8 mouse cellular contexts compared by ENCODE assay signal in genomic region chr16:8670041-8671035, GRCm38 (mm10). TPM values are rescaled to one million over a fixed set of nuclear protein-coding genes. Genes with fewer than 3 reads are reported as not detected.
DNase-seq lines count a peak whose midpoint lies in the region; ATAC-seq lines count a peak whose summit lies in the region.

No protein-coding gene starts in this region.

- H3K4me3 ChIP-seq in kidney, embryonic 14.5 days (ENCODE audit: low read length): peak overlapping the region; percentile 63
- peak overlapping the region; percentile 84 for H3K4me3 ChIP-seq in hindbrain, embryonic 12.5 days
- peak overlapping the region; percentile 71 for H3K4me3 ChIP-seq in midbrain, embryonic 12.5 days

- 16% methylated on average over 14 of the region's 15 CpGs for WGBS in kidney, embryonic 14.5 days
- WGBS in hindbrain, embryonic 12.5 days: 8% methylated on average over 10 of the region's 15 CpGs
- WGBS in midbrain, embryonic 12.5 days: 5% methylated on average over 10 of the region's 15 CpGs

- peaks cover 29% of the 10 kb centered on the region for H3K4me1 ChIP-seq in kidney, embryonic 14.5 days (ENCODE audit: control insufficient read depth, insufficient read depth, low read length)
- peaks cover 50% of the 10 kb centered on the region for H3K4me1 ChIP-seq in hindbrain, embryonic 12.5 days
- peaks cover 58% of the 10 kb centered on the region for H3K4me1 ChIP-seq in midbrain, embryonic 12.5 days

- no peak for DNase-seq in kidney, postnatal 10 days
- DNase-seq in brain, adult 2 months (ENCODE audit: low read depth, low spot score): peak; percentile 84
- no peak for DNase-seq in urinary bladder, adult 2 months (ENCODE audit: low spot score)
- DNase-seq in left cerebral cortex, adult 11 months (ENCODE audit: low spot score): no peak

- no peaks in the 10 kb centered on the region for H3K27me3 ChIP-seq in kidney, embryonic 14.5 days (ENCODE audit: control insufficient read depth, insufficient read depth, low read length)
- peaks cover 13% of the 10 kb centered on the region for H3K27me3 ChIP-seq in hindbrain, embryonic 12.5 days
- H3K27me3 ChIP-seq in midbrain, embryonic 12.5 days: peaks cover 19% of the 10 kb centered on the region

- H3K36me3 ChIP-seq in kidney, embryonic 14.5 days (ENCODE audit: control insufficient read depth, insufficient read depth, low read length): no peaks in the 10 kb centered on the region; the same call in 1 of the 2 replicates
- H3K36me3 ChIP-seq in hindbrain, embryonic 12.5 days: 0 out of 2 replicates have a peak, but pooled peaks cover 6% of the 10 kb centered on the region
- peaks cover 16% of the 10 kb centered on the region; the same call in 1 of the 2 replicates for H3K36me3 ChIP-seq in midbrain, embryonic 12.5 days

- 0 out of 2 replicates have a peak overlapping the region, but pooled peaks have one; percentile 73 for H3K27ac ChIP-seq in kidney, embryonic 14.5 days (ENCODE audit: low read depth, low read length)
- H3K27ac ChIP-seq in hindbrain, embryonic 12.5 days: peak overlapping the region; percentile 78
- peak overlapping the region; percentile 83 for H3K27ac ChIP-seq in midbrain, embryonic 12.5 days (replicated peaks)

- H3K9me3 ChIP-seq in kidney, embryonic 14.5 days (ENCODE audit: control insufficient read depth, low read length): no peaks in the 10 kb centered on the region
- H3K9me3 ChIP-seq in hindbrain, embryonic 12.5 days (replicated peaks): no peaks in the 10 kb centered on the region
- H3K9me3 ChIP-seq in midbrain, embryonic 12.5 days: no peaks in the 10 kb centered on the region

- ATAC-seq in kidney, embryonic 14.5 days (ENCODE audit: low FRiP score, low TSS enrichment): no peak
- peak; percentile 65 for ATAC-seq in hindbrain, embryonic 12.5 days (ENCODE audit: low FRiP score)
- peak; percentile 55 for ATAC-seq in midbrain, embryonic 12.5 days (ENCODE audit: low FRiP score, low read depth)
- ATAC-seq in megakaryocyte-erythroid progenitor cell, adult 5-6 weeks (replicated peaks; ENCODE audit: low FRiP score, low TSS enrichment, poor library complexity, severe bottlenecking): no peak

- peak overlapping the region; percentile 59 for H3K9ac ChIP-seq in kidney, embryonic 14.5 days (ENCODE audit: low read depth, low read length)
- peak overlapping the region; percentile 81 for H3K9ac ChIP-seq in hindbrain, embryonic 12.5 days
- H3K9ac ChIP-seq in midbrain, embryonic 12.5 days (replicated peaks): peak overlapping the region; percentile 77

- H3K4me2 ChIP-seq in kidney, embryonic 14.5 days (replicated peaks; ENCODE audit: low read depth, low read length): peak overlapping the region; percentile 81
- H3K4me2 ChIP-seq in hindbrain, embryonic 12.5 days (replicated peaks): peak overlapping the region; percentile 85
- peak overlapping the region; percentile 88 for H3K4me2 ChIP-seq in midbrain, embryonic 12.5 days (replicated peaks)

RNA-seq across cellular contexts. Expression of gene Carhsp1, which starts 1.6 kb away (rescaled TPM):
- polyA plus RNA-seq in kidney, embryonic 14.5 days (2014; fragmentation: Nextera tagmentation; extraction: Ambion mirVana): 23.1 and 45.2 TPM in 2 replicates
- polyA plus RNA-seq in hindbrain, embryonic 12.5 days (2016; fragmentation: Nextera tagmentation; extraction: Ambion mirVana): 229 and 234 TPM in 2 replicates
- polyA plus RNA-seq in midbrain, embryonic 12.5 days (2016; fragmentation: Nextera tagmentation; extraction: Ambion mirVana): 255 and 264 TPM in 2 replicates
- 43.5 and 49.9 TPM in 2 replicates for polyA plus RNA-seq in urinary bladder, adult 2 months (2012; rRNA removed)
- 28.8 and 32.5 TPM in 2 replicates for total RNA-seq in megakaryocyte-erythroid progenitor cell, adult 5-6 weeks (2014; fragmentation: Nextera tagmentation)
- total RNA-seq in megakaryocyte-erythroid progenitor cell, adult 5-6 weeks (2017): 18.5 and 23.8 TPM in 2 replicates

RNA-seq across cellular contexts. Expression of gene Gm5767, which starts 10.2 kb away (rescaled TPM):
- not detected in 2 replicates for polyA plus RNA-seq in kidney, embryonic 14.5 days (2014; fragmentation: Nextera tagmentation; extraction: Ambion mirVana)
- not detected in 2 replicates for polyA plus RNA-seq in hindbrain, embryonic 12.5 days (2016; fragmentation: Nextera tagmentation; extraction: Ambion mirVana)
- polyA plus RNA-seq in midbrain, embryonic 12.5 days (2016; fragmentation: Nextera tagmentation; extraction: Ambion mirVana): not detected in 2 replicates
- not detected in 2 replicates for polyA plus RNA-seq in urinary bladder, adult 2 months (2012; rRNA removed)
- not detected in 2 replicates for total RNA-seq in megakaryocyte-erythroid progenitor cell, adult 5-6 weeks (2014; fragmentation: Nextera tagmentation)
- total RNA-seq in megakaryocyte-erythroid progenitor cell, adult 5-6 weeks (2017): not detected in 2 replicates

RNA-seq across cellular contexts. Expression of gene Tmem186, which starts 32.8 kb away (rescaled TPM):
- 11.0 and 13.7 TPM in 2 replicates for polyA plus RNA-seq in kidney, embryonic 14.5 days (2014; fragmentation: Nextera tagmentation; extraction: Ambion mirVana)
- polyA plus RNA-seq in hindbrain, embryonic 12.5 days (2016; fragmentation: Nextera tagmentation; extraction: Ambion mirVana): 22.6 and 23.0 TPM in 2 replicates
- polyA plus RNA-seq in midbrain, embryonic 12.5 days (2016; fragmentation: Nextera tagmentation; extraction: Ambion mirVana): 23.2 and 26.0 TPM in 2 replicates
- polyA plus RNA-seq in urinary bladder, adult 2 months (2012; rRNA removed): 12.3 and 13.7 TPM in 2 replicates
- 17.2 and 18.1 TPM in 2 replicates for total RNA-seq in megakaryocyte-erythroid progenitor cell, adult 5-6 weeks (2014; fragmentation: Nextera tagmentation)
- total RNA-seq in megakaryocyte-erythroid progenitor cell, adult 5-6 weeks (2017): 12.5 and 22.9 TPM in 2 replicates

RNA-seq across cellular contexts. Expression of gene Pmm2, which starts 32.9 kb away (rescaled TPM):
- 44.5 and 59.4 TPM in 2 replicates for polyA plus RNA-seq in kidney, embryonic 14.5 days (2014; fragmentation: Nextera tagmentation; extraction: Ambion mirVana)
- polyA plus RNA-seq in hindbrain, embryonic 12.5 days (2016; fragmentation: Nextera tagmentation; extraction: Ambion mirVana): 49.6 and 51.0 TPM in 2 replicates
- 48.6 and 52.1 TPM in 2 replicates for polyA plus RNA-seq in midbrain, embryonic 12.5 days (2016; fragmentation: Nextera tagmentation; extraction: Ambion mirVana)
- 51.1 and 52.1 TPM in 2 replicates for polyA plus RNA-seq in urinary bladder, adult 2 months (2012; rRNA removed)
- 54.8 and 74.7 TPM in 2 replicates for total RNA-seq in megakaryocyte-erythroid progenitor cell, adult 5-6 weeks (2014; fragmentation: Nextera tagmentation)
- total RNA-seq in megakaryocyte-erythroid progenitor cell, adult 5-6 weeks (2017): 51.1 and 56.8 TPM in 2 replicates

Comparison
In these comparisons a context has a peak if more than half of its experiments do, and no peak if none do; other contexts are left out.
1. ATAC-seq: peak in hindbrain, embryonic 12.5 days (single experiment) and midbrain, embryonic 12.5 days (single experiment); none in kidney, embryonic 14.5 days (single experiment) and megakaryocyte-erythroid progenitor cell, adult 5-6 weeks (single experiment).
2. Peak in every context shown above with its lines, with median percentiles within 50 percentile points of each other: H3K27ac ChIP-seq, H3K4me2 ChIP-seq, H3K4me3 ChIP-seq and H3K9ac ChIP-seq.